Mouse (Mus musculus) layer of hippocampus, adult 8-10 months (tissue): ENCODE measurements around the gene Kcnip3. TPM values are rescaled to one million over a fixed set of nuclear protein-coding genes. Genes with fewer than 3 reads are reported as not detected.

ENCODE experiments used
- DNase-seq, 2 experiments: peaks; one replicate each; pipeline ENCODE4 v3.0.0; 2022; ENCODE audit warnings: low spot score in 2 of 2
- total RNA-seq, 4 experiments: library from RNA; stranded (reverse); gene quantifications; 2 replicates each; pipeline ENCODE4 v1.2.4; 2022

Kcnip3 gene
- total RNA-seq, 4 experiments from 2014 or later: 74.3 to 80.1 (median 78.6) TPM

- DNase-seq: no peak
These were observed 50.6 kb downstream of the Kcnip3 start for GRCm38 (mm10) chr2:127471281-127471680.

DNA sequence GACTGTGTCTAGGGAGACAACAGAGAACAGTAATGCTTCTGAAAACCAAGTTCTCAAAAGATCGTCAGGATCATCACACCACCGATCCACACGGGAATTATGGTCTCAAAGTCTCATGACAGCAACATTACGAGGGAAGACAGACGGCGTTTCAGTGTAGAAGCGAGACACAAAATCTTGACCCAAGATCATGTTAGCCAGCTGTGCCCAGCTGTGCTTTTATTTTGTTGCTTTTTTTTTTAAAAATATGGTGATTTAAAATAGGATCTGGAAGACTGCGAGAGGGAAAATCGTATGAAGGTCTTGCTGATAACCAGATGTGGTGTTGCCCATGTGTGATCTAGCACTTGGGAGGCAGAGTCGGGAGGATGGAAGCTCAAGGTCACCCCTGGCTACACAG, 51.2 kb downstream of the Kcnip3 start:
- no peak for DNase-seq

GRCm38 (mm10) chr2:127470183-127470582, 51.7 kb downstream of the Kcnip3 start:
- DNase-seq: no peak

- DNase-seq: peak in 1 of 2 experiments; percentile 52
These were observed 59.6 kb downstream of the Kcnip3 start for GRCm38 (mm10) chr2:127462314-127462713.

GRCm38 (mm10) chr2:127461351-127461750, 60.5 kb downstream of the Kcnip3 start:
- DNase-seq: no peak

GRCm38 (mm10) chr2:127459341-127459740, 62.6 kb downstream of the Kcnip3 start:
- DNase-seq: no peak

DNA sequence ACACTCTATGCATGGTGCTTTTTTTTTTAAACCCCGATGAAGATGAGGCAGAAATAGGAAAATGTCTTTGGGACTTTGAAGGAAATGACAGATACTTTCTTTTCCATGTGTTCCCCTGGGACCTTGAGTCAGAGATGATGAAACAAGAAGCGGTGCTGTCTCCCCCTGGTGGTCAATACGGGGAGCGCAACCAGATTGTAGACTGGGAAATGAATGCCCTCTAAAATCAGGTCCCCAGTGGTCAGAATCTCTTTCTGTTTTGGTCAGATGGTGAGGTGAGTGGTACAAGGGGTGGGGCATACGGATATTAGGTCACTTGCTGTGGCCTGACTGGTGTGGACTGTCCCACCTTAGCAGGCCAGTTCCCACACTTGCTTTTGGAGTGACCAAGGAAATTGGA, 68.1 kb downstream of the Kcnip3 start:
- DNase-seq: peak in 1 of 2 experiments; percentile 77

DNA sequence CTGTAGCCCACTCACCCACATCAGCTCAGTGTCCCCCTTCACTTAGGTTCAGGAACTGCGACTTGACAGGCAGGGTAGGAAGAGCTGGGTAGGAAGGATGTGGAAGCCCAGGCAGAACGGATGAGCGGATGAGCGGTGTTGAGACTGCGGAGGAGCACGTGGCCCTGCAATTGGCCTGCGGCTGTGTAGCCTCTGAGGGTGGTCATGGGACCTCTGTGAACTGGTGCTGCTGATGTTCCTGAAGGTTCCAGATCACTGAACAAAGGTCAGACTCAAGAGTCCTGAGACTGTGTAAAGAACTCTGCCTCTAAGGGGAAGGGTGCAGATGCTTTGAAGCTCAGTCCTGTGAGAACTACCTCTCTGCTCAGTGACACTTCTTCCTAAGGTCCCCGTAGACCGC, 68.8 kb downstream of the Kcnip3 start:
- DNase-seq: no peak

DNA sequence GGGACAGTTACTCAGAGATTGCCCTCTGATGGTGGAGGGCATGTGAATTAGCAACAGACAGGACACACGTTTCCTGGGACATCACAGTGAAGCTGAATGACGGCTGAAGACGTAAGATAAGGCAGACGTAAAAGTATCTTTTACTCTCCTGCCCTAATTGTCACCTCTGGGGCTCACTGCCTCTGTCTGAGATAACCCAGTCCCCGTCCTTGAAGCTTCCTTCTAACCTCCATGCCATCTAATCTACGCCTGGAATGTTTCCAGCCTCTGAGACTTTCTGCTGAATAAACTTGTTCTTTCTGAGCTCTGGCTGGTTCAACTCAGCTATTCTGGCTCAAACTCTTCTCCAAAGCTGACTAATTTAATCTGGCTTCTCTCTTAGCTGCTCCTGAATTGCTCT, 70.1 kb downstream of the Kcnip3 start:
- no peak for DNase-seq

- DNase-seq: no peak
These were observed 72.2 kb downstream of the Kcnip3 start for GRCm38 (mm10) chr2:127449691-127450090.

GRCm38 (mm10) chr2:127446847-127447246, 75.0 kb downstream of the Kcnip3 start:
- DNase-seq: no peak

DNA sequence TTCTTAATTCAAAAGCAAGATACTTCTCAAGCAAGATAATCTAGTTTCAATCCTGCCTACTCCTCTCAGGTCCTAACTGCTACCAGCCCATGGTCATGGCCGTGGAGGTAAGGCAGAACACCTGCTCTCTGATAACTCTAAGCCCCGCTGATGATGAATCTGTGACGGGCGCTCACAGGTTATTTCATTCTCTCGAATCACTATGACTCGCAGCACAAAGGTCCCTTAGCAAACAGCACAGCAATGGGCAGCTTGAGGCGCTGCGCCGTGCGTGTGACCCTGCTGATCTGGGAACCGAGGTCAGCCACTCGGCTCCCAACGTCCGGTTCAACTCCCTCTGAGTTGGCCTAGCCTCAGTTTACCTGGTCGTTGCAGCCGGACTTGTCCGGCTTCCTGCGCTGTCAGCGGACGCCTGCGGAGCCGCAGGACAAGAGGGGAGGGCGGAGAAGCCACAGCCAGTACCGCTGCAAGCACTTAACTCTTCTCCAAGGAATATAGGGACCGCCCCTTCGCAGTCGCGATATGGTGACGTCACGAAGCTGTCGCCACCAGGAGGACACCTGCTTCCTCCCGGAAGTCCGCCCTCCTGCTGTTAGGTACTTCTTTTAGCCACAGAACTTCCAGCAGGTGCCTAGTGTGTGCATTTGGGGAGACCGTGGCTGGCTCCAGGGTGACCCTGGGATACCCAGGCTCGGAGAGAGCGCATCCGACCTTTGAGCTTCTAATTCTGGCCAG, 77.7 kb downstream of the Kcnip3 start, which contains the start of gene Fahd2a:
TSS of gene Fahd2a (minus strand) at position 511 of the 735 bp plus-strand sequence.
- peak; percentile 85 to 87 for DNase-seq

- no peak for DNase-seq
These were observed 84.2 kb downstream of the Kcnip3 start for GRCm38 (mm10) chr2:127437697-127438096.

GRCm38 (mm10) chr2:127435554-127435953, 86.3 kb downstream of the Kcnip3 start:
- no peak for DNase-seq

- DNase-seq: no peak
These were observed 86.8 kb downstream of the Kcnip3 start for GRCm38 (mm10) chr2:127435135-127435534.

DNA sequence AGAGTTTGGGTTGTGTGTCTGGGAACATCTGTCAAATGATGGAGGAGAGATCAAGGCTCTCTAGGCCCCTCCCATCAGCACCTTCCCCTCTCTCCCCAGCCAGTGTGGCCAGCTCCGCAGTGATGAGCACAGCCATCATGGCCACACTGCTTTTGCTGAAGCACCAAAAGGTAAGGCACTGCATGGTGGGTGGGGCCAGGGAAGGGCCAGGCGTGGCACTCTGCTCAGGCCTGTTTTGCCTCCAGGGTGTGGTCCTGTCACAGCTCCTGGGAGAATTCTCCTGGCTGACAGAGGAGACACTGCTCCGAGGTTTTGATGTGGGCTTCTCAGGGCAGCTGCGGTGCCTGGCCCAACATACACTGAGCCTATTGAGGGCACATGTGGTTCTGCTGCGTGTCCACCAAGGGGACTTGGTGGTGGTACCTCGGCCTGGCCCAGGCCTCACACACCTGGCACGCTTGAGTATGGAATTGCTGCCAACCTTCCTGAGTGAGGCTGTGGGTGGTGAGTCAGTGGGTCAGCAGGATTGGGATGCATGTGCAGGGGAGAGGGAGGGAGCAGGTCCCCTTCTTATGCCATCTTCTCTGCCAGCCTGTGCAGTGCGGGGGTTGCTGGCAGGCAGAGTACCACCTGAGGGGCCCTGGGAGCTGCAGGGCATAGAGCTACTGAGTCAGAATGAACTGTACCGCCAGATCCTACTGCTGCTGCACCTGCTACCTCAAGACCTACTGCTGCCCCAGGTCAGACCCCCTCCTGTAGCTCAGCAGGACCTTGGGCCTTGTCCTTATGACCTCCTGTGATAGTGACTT, 88.2 kb downstream of the Kcnip3 start:
- no peak for DNase-seq

- peak; percentile 38 to 59 for DNase-seq
These were observed 91.7 kb downstream of the Kcnip3 start for GRCm38 (mm10) chr2:127430238-127430637.

DNA sequence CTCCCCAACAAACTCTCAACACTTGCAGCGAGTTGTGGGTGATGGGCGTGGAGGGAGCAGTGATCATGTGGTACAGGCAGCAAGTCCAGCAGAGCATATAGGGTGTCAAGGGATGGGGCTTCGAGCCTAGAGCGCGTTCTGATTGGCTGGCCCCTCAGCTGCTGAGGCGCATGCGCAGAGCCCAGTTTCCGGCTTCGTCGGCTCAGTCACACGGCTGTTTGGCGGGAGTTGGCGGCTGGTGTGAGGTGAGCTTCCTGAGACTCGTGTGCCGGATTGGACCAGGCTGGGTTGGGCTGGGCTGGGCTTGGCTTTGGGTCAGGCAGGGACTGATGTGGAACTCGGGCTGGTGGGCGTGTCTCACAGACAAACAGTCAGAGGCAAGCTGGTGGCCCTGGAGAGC, 96.9 kb downstream of the Kcnip3 start, which contains the start of gene Gpat2:
TSS of gene Gpat2 (plus strand) at position 223 of the 400 bp plus-strand sequence.
- DNase-seq: no peak

- DNase-seq: no peak
These were observed 103.5 kb downstream of the Kcnip3 start for GRCm38 (mm10) chr2:127418266-127418970.

- DNase-seq: no peak
These were observed 105.2 kb downstream of the Kcnip3 start for GRCm38 (mm10) chr2:127416706-127417105.

- DNase-seq: no peak
These were observed 106.1 kb downstream of the Kcnip3 start for GRCm38 (mm10) chr2:127415806-127416205.

- DNase-seq: no peak
These were observed 110.8 kb downstream of the Kcnip3 start for GRCm38 (mm10) chr2:127411126-127411525.
